Mouse (Mus musculus): Measurements from ENCODE around the gene Dact3. TPM values are rescaled to one million over a fixed set of nuclear protein-coding genes. Genes with fewer than 3 reads are reported as not detected.

Dact3 gene
- polyA plus RNA-seq, 1 experiment from 2014 or later = 12.5 TPM

DNA sequence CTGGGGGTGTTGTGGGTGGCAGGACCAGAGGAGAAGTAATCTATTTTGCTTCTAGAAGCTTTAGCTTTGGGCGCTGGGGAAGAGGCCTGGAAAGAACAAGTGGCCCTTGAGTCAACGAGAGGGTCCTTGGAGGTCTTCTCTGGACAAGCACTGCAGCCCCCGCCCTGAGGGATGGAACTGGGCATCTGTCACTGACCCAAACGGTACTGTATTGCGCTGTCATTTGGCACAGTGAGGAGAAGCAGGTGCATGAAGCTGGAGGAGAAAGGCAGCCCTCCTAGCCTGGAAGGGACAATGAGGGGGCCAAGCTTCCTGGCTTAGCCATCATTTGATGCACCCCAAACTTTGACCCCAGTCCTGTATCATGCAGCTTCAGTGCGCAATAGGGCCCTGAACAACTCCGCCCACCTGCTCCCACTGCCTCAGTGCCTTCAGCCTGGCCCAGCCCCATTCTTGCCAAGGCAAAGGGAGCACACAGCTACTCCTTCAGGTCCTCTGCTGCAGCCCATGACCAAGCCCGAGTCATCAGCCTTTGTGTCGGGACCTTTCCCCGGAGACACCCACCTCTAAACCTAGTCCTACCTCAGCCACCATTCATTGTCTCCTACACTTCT lies 47.4 kb downstream of the Dact3 start:
- ATAC-seq (ENCODE audit: insufficient number of reproducible peaks, insufficient read depth, low FRiP score, low TSS enrichment, low read depth) = no peak
- H3K27ac ChIP-seq = peak overlapping the region; percentile 97
- peak overlapping the region; percentile 85 for H3K4me3 ChIP-seq (replicated peaks)
- no peaks in the 10 kb centered on the region for H3K9me3 ChIP-seq
- 60% methylated on average over 10 of the region's 10 CpGs for WGBS
- H3K4me1 ChIP-seq (replicated peaks) = peaks cover 41% of the 10 kb centered on the region
- peaks cover 34% of the 10 kb centered on the region for H3K36me3 ChIP-seq
- peak overlapping the region; percentile 94 for H3K4me2 ChIP-seq
- H3K27me3 ChIP-seq = no peaks in the 10 kb centered on the region
- peak overlapping the region; percentile 94 for H3K9ac ChIP-seq (replicated peaks)

DNA sequence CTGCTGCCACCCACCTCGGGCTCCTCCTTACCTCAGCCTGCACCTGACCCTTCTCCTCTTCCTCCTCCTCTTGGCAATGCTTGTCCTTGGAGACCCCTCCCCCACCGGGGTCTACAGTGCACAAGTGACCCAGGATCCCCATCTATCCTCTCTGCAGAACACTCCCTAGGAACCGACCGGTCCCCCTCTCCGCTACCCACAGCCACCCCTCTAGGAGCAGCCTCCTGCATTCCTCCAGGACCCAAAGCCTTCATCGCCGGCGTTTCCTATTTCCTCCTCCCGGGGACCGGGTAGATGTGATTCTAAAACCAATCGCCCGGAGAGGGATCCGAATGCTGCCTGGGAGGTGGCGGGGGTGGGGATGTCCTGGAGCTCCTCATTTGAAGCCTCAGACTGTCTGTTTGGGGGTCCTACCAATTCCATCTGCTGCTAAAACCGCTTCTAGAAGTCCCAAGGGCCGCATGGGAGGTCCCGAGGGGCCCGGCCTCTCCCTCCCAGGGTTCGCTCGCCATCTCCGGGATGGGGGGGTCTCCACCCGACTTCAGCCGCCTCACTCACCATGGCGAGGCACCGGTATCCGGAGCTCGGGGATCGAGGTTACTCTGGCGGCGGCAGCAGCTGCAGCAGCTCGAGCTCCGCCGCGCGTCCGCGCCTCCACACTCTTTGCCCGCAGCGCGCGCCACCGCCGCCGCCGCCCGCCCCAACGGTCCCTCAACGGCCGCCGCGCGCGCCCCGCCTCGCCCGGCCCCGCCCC lies 48.3 kb downstream of the Dact3 start:
- H3K9ac ChIP-seq (replicated peaks) = peak overlapping the region; percentile 94
- H3K9me3 ChIP-seq = no peaks in the 10 kb centered on the region
- peaks cover 41% of the 10 kb centered on the region for H3K4me1 ChIP-seq (replicated peaks)
- H3K36me3 ChIP-seq = peaks cover 24% of the 10 kb centered on the region
- under 1% methylated on average over 49 of the region's 57 CpGs for WGBS
- H3K27me3 ChIP-seq = no peaks in the 10 kb centered on the region
- H3K4me3 ChIP-seq (replicated peaks) = peak overlapping the region; percentile 85
- peak overlapping the region; percentile 97 for H3K27ac ChIP-seq
- ATAC-seq (ENCODE audit: insufficient number of reproducible peaks, insufficient read depth, low FRiP score, low TSS enrichment, low read depth) = no peak; the same call in 1 of the 2 replicates
- peak overlapping the region; percentile 94 for H3K4me2 ChIP-seq

DNA sequence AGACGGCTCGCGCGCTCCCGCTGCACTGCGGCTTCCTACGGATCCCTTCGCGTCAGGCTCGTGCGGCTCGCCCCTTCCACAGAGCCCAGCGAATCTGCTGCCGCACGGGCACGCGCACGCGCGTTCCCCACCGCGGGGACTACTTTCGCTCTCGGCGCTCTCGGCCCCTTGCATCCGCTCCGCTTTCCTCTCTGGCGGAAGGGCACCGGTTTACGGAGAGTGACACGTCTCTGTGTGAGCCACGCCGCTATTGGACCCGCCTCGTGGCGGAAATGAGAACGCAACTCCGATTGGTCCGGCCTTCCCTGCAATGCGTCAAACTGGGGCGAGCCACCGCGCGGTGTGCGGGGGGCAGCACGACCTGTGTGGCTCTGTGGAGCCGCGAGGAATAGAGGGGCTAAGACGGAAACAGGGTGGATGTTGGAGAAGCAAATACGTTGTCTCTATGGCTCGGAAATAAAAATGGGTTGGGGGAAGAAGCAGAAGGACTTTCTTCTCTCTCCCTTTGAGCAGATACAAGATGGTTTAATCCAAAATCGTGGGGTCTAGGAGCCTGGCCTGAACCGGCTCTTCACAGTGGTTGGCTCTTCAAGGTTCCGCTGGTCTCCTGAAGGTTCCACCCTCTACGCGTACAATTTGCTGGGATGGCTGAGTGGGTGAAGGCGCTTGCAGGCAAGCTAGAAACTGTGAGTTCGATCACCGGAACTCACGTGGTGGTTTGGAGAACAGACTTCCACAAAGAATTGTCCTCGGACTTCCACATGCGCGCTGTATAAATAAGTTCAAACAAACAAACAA lies 49.1 kb downstream of the Dact3 start, which contains the start of gene Calm3:
Gene Calm3 (minus strand): TSS at position 78 of the 798 bp plus-strand sequence.
- peak; percentile 90 for ATAC-seq (ENCODE audit: insufficient number of reproducible peaks, insufficient read depth, low FRiP score, low TSS enrichment, low read depth)
- 2% methylated on average over 64 of the region's 64 CpGs for WGBS

DNA sequence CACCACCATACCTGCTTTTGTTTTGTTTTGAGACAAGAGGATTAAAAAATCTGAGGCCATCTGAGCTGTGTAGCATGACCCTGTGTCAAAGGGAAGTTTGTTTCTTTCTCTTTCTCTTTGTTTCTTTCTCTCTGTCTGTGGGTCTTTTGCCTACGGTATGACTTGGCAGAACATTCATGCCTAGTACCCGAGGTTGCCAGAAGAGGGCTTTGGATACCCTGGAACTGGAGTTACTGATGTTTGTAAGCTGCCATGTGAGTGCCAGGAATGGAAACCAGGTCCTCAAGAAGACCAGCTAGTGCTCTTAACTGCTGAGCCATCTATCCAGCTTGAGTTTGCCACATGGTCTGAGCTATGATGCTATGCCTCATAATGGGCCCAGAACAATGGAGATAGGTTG lies 53.2 kb downstream of the Dact3 start:
- Histone ChIP-seq H3K4me2 (no peak overlapping the region), H3K27ac (no peak overlapping the region), H3K4me1 (replicated peaks) (no peaks in the 10 kb centered on the region), H3K27me3 (no peaks in the 10 kb centered on the region), H3K4me3 (replicated peaks) (no peak overlapping the region), H3K36me3 (no peaks in the 10 kb centered on the region), H3K9me3 (no peaks in the 10 kb centered on the region), H3K9ac (replicated peaks) (no peak overlapping the region)
- no peak for ATAC-seq (ENCODE audit: insufficient number of reproducible peaks, insufficient read depth, low FRiP score, low TSS enrichment, low read depth)
- 41% methylated on average over 2 of the region's 2 CpGs for WGBS

More for the DNA sequence above, 49.1 kb downstream of the Dact3 start, which contains the start of gene Calm3:
- H3K4me2 ChIP-seq = peak within 1 kb of the TSS; percentile 94
- H3K27ac ChIP-seq = peak within 1 kb of the TSS; percentile 97
- H3K9me3 ChIP-seq = no peaks in the 10 kb centered on the region
- H3K4me3 ChIP-seq (replicated peaks) = peak within 1 kb of the TSS; percentile 85
- H3K27me3 ChIP-seq = no peaks in the 10 kb centered on the region
- peaks cover 16% of the 10 kb centered on the region for H3K36me3 ChIP-seq
- peaks cover 37% of the 10 kb centered on the region for H3K4me1 ChIP-seq (replicated peaks)
- peak within 1 kb of the TSS; percentile 94 for H3K9ac ChIP-seq (replicated peaks)

DNA sequence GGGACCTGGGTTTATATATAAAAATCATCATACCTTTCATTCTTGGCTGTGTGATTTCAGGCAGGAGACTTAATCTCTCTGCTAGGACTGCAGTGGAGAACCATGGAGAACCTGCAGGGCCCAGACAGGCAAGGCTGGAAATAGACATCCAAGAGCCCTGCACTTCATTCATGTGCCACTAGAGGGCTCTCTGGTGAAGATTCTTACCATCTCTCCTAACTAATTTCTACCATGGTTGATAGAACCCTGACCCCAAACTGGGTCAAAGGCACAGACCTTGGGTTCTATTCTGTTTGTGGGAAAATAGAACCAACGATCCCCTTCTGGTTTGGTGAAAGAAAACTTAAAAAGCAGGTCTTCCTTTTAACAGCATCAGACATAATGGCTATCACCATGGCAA lies 55.7 kb downstream of the Dact3 start:
- H3K27ac ChIP-seq = no peak overlapping the region
- no peak for ATAC-seq (ENCODE audit: insufficient number of reproducible peaks, insufficient read depth, low FRiP score, low TSS enrichment, low read depth)
- WGBS = 13% methylated on average over 1 of the region's 1 CpGs
- H3K9ac ChIP-seq (replicated peaks) = no peak overlapping the region
- H3K4me1 ChIP-seq (replicated peaks) = no peaks in the 10 kb centered on the region
- H3K36me3 ChIP-seq = no peaks in the 10 kb centered on the region
- no peak overlapping the region for H3K4me3 ChIP-seq (replicated peaks)
- no peak overlapping the region for H3K4me2 ChIP-seq
- H3K9me3 ChIP-seq = no peaks in the 10 kb centered on the region
- H3K27me3 ChIP-seq = 0 out of 2 replicates have a peak, but pooled peaks cover 2% of the 10 kb centered on the region

DNA sequence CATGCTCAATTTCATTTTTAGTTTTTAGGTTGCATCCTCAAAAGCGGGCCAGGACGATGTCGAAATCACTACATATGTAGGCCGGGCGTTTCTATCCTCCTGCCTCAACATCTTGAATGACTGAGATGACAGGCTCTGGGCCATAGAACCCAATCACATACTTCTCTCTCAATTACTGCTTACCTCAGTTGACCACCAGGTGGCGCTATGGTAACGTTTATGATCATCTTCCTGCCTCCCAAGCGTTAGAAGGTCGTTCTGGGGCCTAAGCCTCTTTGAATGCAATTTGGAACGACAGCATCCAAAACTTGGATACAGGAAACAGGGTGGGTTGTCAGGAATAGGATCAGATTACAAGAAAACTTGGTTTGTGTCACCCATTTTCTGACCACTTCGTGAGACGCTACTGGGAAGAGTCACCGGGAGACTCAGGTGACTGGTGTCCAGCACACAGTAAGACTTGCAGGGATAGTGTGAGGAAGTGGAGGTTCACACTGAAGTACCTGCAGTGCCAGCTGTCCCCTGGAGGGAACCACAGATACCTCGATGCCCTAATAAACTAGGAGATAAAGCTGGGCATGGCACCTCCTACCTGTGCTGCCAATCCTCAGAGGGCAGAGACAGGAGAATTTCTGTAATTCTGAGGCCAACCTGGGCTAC lies 57.0 kb downstream of the Dact3 start:
- H3K27me3 ChIP-seq = 0 out of 2 replicates have a peak, but pooled peaks cover 2% of the 10 kb centered on the region
- H3K9me3 ChIP-seq = no peaks in the 10 kb centered on the region
- no peak overlapping the region for H3K27ac ChIP-seq
- no peak overlapping the region for H3K9ac ChIP-seq (replicated peaks)
- H3K4me1 ChIP-seq (replicated peaks) = no peaks in the 10 kb centered on the region
- no peak overlapping the region for H3K4me3 ChIP-seq (replicated peaks)
- WGBS = 20% methylated on average over 14 of the region's 14 CpGs
- no peak; the same call in 1 of the 2 replicates for ATAC-seq (ENCODE audit: insufficient number of reproducible peaks, insufficient read depth, low FRiP score, low TSS enrichment, low read depth)
- no peaks in the 10 kb centered on the region for H3K36me3 ChIP-seq
- H3K4me2 ChIP-seq = no peak overlapping the region

DNA sequence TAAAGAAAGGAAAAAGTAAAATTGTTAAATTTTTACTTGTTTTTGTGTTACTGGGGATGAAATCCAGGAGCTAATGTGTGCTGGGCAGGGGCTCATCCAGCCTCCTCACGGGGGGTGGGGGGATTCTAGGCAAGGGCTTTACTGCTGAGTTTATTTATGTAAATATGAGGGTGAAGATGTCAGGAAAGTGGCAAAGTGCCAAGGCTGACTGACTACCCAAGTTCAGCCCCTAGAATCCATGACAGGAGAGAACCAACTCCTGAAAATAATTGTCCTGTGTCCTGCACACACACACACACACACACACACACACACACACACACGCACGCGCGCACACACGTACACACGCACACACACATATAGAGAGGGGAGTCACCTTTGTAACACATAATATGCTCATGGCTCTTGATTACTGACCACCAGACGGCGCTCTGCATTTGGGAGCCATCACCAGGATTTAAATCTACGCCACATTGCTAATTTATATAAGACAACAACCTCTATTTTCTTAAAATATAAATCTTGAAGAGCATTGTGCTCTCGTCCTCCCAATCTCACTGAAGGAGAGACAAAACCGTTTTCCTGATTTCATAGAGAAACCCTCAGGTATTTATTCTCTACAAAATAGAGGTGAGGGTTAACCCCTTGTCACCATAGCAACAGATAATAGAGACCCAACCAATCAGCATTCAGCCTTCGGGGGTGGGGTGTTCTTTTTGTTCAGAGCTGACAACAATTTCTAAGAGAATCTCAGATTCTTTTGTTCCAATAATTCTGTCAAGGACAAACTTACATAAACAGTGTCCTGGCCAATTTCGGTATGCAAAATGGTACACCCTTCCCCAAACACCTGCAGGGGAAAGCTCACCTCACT lies 57.8 kb downstream of the Dact3 start:
- Histone ChIP-seq H3K27ac (no peak overlapping the region), H3K9ac (replicated peaks) (no peak overlapping the region), H3K4me2 (no peak overlapping the region), H3K9me3 (no peaks in the 10 kb centered on the region), H3K4me1 (replicated peaks) (no peaks in the 10 kb centered on the region), H3K4me3 (replicated peaks) (no peak overlapping the region), H3K27me3 (0 out of 2 replicates have a peak, but pooled peaks cover 2% of the 10 kb centered on the region), H3K36me3 (no peaks in the 10 kb centered on the region)
- 49% methylated on average over 14 of the region's 14 CpGs for WGBS
- ATAC-seq (ENCODE audit: insufficient number of reproducible peaks, insufficient read depth, low FRiP score, low TSS enrichment, low read depth) = 0 out of 2 replicates have a peak, but pooled peaks have one; percentile 41

Other genes with a start within 250 kb of the Dact3 start
- not detected in 2 replicates for gene Ceacam15, start 199.6 kb upstream of the Dact3 start, polyA plus RNA-seq (2016; fragmentation: Nextera tagmentation; extraction: Ambion mirVana)
- gene Ceacam9, start 153.4 kb upstream of the Dact3 start, polyA plus RNA-seq (2016; fragmentation: Nextera tagmentation; extraction: Ambion mirVana) = not detected in 2 replicates
- gene Ap2s1, start 136.9 kb upstream of the Dact3 start, polyA plus RNA-seq (2016; fragmentation: Nextera tagmentation; extraction: Ambion mirVana) = 239 and 245 TPM in 2 replicates
- 43.7 and 48.7 TPM in 2 replicates for gene Slc1a5, start 94.0 kb upstream of the Dact3 start, polyA plus RNA-seq (2016; fragmentation: Nextera tagmentation; extraction: Ambion mirVana)
- 148 and 155 TPM in 2 replicates for gene Strn4, start 59.4 kb upstream of the Dact3 start, polyA plus RNA-seq (2016; fragmentation: Nextera tagmentation; extraction: Ambion mirVana)
- 33.1 and 34.8 TPM in 2 replicates for gene Fkrp, start 58.6 kb upstream of the Dact3 start, polyA plus RNA-seq (2016; fragmentation: Nextera tagmentation; extraction: Ambion mirVana)
- 16.0 and 16.2 TPM in 2 replicates for gene Prkd2, start 32.4 kb upstream of the Dact3 start, polyA plus RNA-seq (2016; fragmentation: Nextera tagmentation; extraction: Ambion mirVana)
- gene Gng8, start 16.5 kb downstream of the Dact3 start, polyA plus RNA-seq (2016; fragmentation: Nextera tagmentation; extraction: Ambion mirVana) = 13.2 and 16.2 TPM in 2 replicates
- gene Ptgir, start 31.2 kb downstream of the Dact3 start, polyA plus RNA-seq (2016; fragmentation: Nextera tagmentation; extraction: Ambion mirVana) = 0.96 and 1.1 TPM in 2 replicates
- 108 and 123 TPM in 2 replicates for gene Calm3, start 48.8 kb downstream of the Dact3 start, polyA plus RNA-seq (2016; fragmentation: Nextera tagmentation; extraction: Ambion mirVana)
- gene Pnmal2, start 69.4 kb downstream of the Dact3 start, polyA plus RNA-seq (2016; fragmentation: Nextera tagmentation; extraction: Ambion mirVana) = 16.6 and 16.9 TPM in 2 replicates
- 1.4 and 1.5 TPM in 2 replicates for gene Pnmal1, start 84.4 kb downstream of the Dact3 start, polyA plus RNA-seq (2016; fragmentation: Nextera tagmentation; extraction: Ambion mirVana)
- gene Gm42372, start 107.8 kb downstream of the Dact3 start, polyA plus RNA-seq (2016; fragmentation: Nextera tagmentation; extraction: Ambion mirVana) = 0.26 and 0.32 TPM in 2 replicates
- 22.1 and 35.2 TPM in 2 replicates for gene Ccdc8, start 117.4 kb downstream of the Dact3 start, polyA plus RNA-seq (2016; fragmentation: Nextera tagmentation; extraction: Ambion mirVana)
- 126 TPM in 2 replicates for gene Ppp5c, start 152.6 kb downstream of the Dact3 start, polyA plus RNA-seq (2016; fragmentation: Nextera tagmentation; extraction: Ambion mirVana)
- gene Hif3a, start 187.1 kb downstream of the Dact3 start, polyA plus RNA-seq (2016; fragmentation: Nextera tagmentation; extraction: Ambion mirVana) = 10.8 and 11.3 TPM in 2 replicates
- 0.12 and 0.14 TPM in 2 replicates for gene Psg16, start 198.7 kb downstream of the Dact3 start, polyA plus RNA-seq (2016; fragmentation: Nextera tagmentation; extraction: Ambion mirVana)